Mouse (Mus musculus): ENCODE measurements around the gene Skap2. TPM values are rescaled to one million over a fixed set of nuclear protein-coding genes. Genes with fewer than 3 reads are reported as not detected.

The Skap2 gene
- total RNA-seq (2014; rRNA removed) (11.5 TPM in 2 replicates), polyA plus RNA-seq (2015; fragmentation: Nextera tagmentation; extraction: Ambion mirVana) (9.3 and 12.5 TPM in 2 replicates)

GRCm38 (mm10) chr6:52012409-52013244 is at the start of gene Skap2:
TSS of gene Skap2 (minus strand) at chr6:52012549.
- no peaks in the 10 kb centered on the region for H3K9me3 ChIP-seq (ENCODE audit: low read length)
- ATAC-seq (ENCODE audit: low FRiP score) (peak; percentile 95), DNase-seq (ENCODE audit: low spot score) (peak; percentile 99)
- TF ChIP-seq CTCF (IDR thresholded peaks at IDR 0.05), result no peak
- peak within 1 kb of the TSS; percentile 60 for H3K4me3 ChIP-seq (ENCODE audit: low read depth, low read length)
- H3K27me3 ChIP-seq (ENCODE audit: insufficient read depth, low read length), result peaks cover 42% of the 10 kb centered on the region
- peak within 1 kb of the TSS; percentile 80 for H3K4me2 ChIP-seq (ENCODE audit: low read depth, low read length, poor library complexity, severe bottlenecking)
- no peaks in the 10 kb centered on the region for H3K36me3 ChIP-seq (ENCODE audit: insufficient read depth, low read length)
- peak within 1 kb of the TSS; percentile 51 for H3K9ac ChIP-seq (replicated peaks; ENCODE audit: low read length, poor library complexity, severe bottlenecking)
- no peak within 1 kb of the TSS for H3K27ac ChIP-seq (ENCODE audit: low read depth, low read length)
- WGBS, result 1% methylated on average over 50 of the region's 51 CpGs
- H3K4me1 ChIP-seq (ENCODE audit: insufficient read depth, low read length), result no peaks in the 10 kb centered on the region; the same call in 1 of the 2 replicates

DNA sequence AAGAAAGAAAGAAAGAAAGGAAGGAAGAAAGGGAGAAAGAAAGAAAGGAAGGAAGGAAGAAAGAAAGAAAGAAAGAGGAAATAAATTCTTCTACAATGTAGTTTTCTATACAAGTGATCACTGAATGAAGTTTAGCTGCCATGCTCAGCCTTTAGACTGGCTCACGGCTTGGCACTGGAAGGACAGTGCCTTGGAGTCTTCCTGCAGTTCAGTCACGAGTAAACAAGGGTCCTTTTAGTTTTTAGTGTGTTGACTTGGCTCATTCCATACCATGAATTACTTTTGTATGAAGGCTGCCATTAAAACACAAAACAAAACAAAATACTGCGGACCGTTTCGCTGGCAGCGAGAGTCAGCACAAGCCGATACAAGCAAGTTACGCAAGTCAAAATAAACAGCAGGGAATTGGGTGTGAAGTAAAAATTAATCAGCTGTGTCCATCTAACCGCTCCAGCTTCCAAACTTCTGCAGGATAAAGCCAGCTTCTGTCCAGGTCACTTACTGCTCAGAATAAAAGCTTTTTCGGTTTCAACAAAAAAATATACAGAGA is 46.6 kb upstream of the Skap2 start:
- ATAC-seq (ENCODE audit: low FRiP score) (no peak), DNase-seq (ENCODE audit: low spot score) (peak; percentile 48)
- Histone ChIP-seq H3K27ac (ENCODE audit: low read depth, low read length) (0 out of 2 replicates have a peak overlapping the region, but pooled peaks have one; percentile 18), H3K4me1 (ENCODE audit: insufficient read depth, low read length) (no peaks in the 10 kb centered on the region), H3K9me3 (ENCODE audit: low read length) (no peaks in the 10 kb centered on the region), H3K27me3 (ENCODE audit: insufficient read depth, low read length) (no peaks in the 10 kb centered on the region), H3K36me3 (ENCODE audit: insufficient read depth, low read length) (no peaks in the 10 kb centered on the region), H3K4me3 (ENCODE audit: low read depth, low read length) (no peak overlapping the region), H3K4me2 (ENCODE audit: low read depth, low read length, poor library complexity, severe bottlenecking) (no peak overlapping the region), H3K9ac (replicated peaks; ENCODE audit: low read length, poor library complexity, severe bottlenecking) (no peak overlapping the region)
- TF ChIP-seq CTCF (IDR thresholded peaks at IDR 0.05), result no peak
- 48% methylated on average over 10 of the region's 10 CpGs for WGBS

- Histone ChIP-seq H3K9me3 (ENCODE audit: low read length) (no peaks in the 10 kb centered on the region), H3K27me3 (ENCODE audit: insufficient read depth, low read length) (no peaks in the 10 kb centered on the region), H3K9ac (replicated peaks; ENCODE audit: low read length, poor library complexity, severe bottlenecking) (no peak overlapping the region), H3K36me3 (ENCODE audit: insufficient read depth, low read length) (no peaks in the 10 kb centered on the region), H3K4me2 (ENCODE audit: low read depth, low read length, poor library complexity, severe bottlenecking) (no peak overlapping the region), H3K4me1 (ENCODE audit: insufficient read depth, low read length) (no peaks in the 10 kb centered on the region), H3K27ac (ENCODE audit: low read depth, low read length) (no peak overlapping the region), H3K4me3 (ENCODE audit: low read depth, low read length) (no peak overlapping the region)
- ATAC-seq (ENCODE audit: low FRiP score) (no peak), DNase-seq (ENCODE audit: low spot score) (peak; percentile 63)
- no peak for TF ChIP-seq CTCF (IDR thresholded peaks at IDR 0.05)
- 48% methylated on average over 5 of the region's 5 CpGs for WGBS
Measured at GRCm38 (mm10) chr6:52058120-52058519, 45.8 kb upstream of the Skap2 start.

- ATAC-seq (ENCODE audit: low FRiP score) (no peak), DNase-seq (ENCODE audit: low spot score) (no peak)
- no peak for TF ChIP-seq CTCF (IDR thresholded peaks at IDR 0.05)
- no peaks in the 10 kb centered on the region for H3K27me3 ChIP-seq (ENCODE audit: insufficient read depth, low read length)
- H3K9me3 ChIP-seq (ENCODE audit: low read length), result no peaks in the 10 kb centered on the region
- WGBS, result 83% methylated on average over 15 of the region's 15 CpGs
- H3K36me3 ChIP-seq (ENCODE audit: insufficient read depth, low read length), result no peaks in the 10 kb centered on the region
- no peak overlapping the region for H3K4me3 ChIP-seq (ENCODE audit: low read depth, low read length)
- H3K4me2 ChIP-seq (ENCODE audit: low read depth, low read length, poor library complexity, severe bottlenecking), result no peak overlapping the region
- no peak overlapping the region for H3K9ac ChIP-seq (replicated peaks; ENCODE audit: low read length, poor library complexity, severe bottlenecking)
- H3K4me1 ChIP-seq (ENCODE audit: insufficient read depth, low read length), result no peaks in the 10 kb centered on the region
- H3K27ac ChIP-seq (ENCODE audit: low read depth, low read length), result no peak overlapping the region
Measured at GRCm38 (mm10) chr6:52053567-52054561, 41.5 kb upstream of the Skap2 start.

GRCm38 (mm10) chr6:52050062-52050461 is 37.7 kb upstream of the Skap2 start:
- Histone ChIP-seq H3K36me3 (ENCODE audit: insufficient read depth, low read length) (no peaks in the 10 kb centered on the region), H3K4me3 (ENCODE audit: low read depth, low read length) (no peak overlapping the region), H3K4me2 (ENCODE audit: low read depth, low read length, poor library complexity, severe bottlenecking) (no peak overlapping the region), H3K9me3 (ENCODE audit: low read length) (no peaks in the 10 kb centered on the region), H3K9ac (replicated peaks; ENCODE audit: low read length, poor library complexity, severe bottlenecking) (no peak overlapping the region), H3K4me1 (ENCODE audit: insufficient read depth, low read length) (no peaks in the 10 kb centered on the region), H3K27ac (ENCODE audit: low read depth, low read length) (no peak overlapping the region), H3K27me3 (ENCODE audit: insufficient read depth, low read length) (no peaks in the 10 kb centered on the region)
- ATAC-seq (ENCODE audit: low FRiP score) (no peak), DNase-seq (ENCODE audit: low spot score) (no peak)
- WGBS, result 77% methylated on average over 12 of the region's 12 CpGs
- TF ChIP-seq CTCF (IDR thresholded peaks at IDR 0.05), result no peak
